Mouse (Mus musculus) liver, postnatal 0 days (tissue): ENCODE measurements around the gene Acad12.
"Not testable (repeated sequence)": the region's sequence is repeated elsewhere in the genome, so short reads cannot be mapped to it uniquely, and the experiment has no call there.

Experiments
- CTCF ChIP-seq: sonication (generic); IDR thresholded peaks from 2 replicates; pipeline ENCODE4 v1.5.1; 2016; ENCODE audit warnings: antibody characterized with exemption, low read depth
- EP300 ChIP-seq: IDR thresholded peaks from 2 replicates; pipeline ENCODE4 v1.6.1; 2016; ENCODE audit warnings: antibody characterized with exemption, low read depth, mild to moderate bottlenecking

- peak; percentile 51 for TF ChIP-seq CTCF
- TF ChIP-seq EP300 = not testable (repeated sequence)
Observed at GRCm38 (mm10) chr5:121609556-121610135, 9.1 kb downstream of the Acad12 start.
